Mouse (Mus musculus) cerebellum, adult 9-10 months (tissue): Measurements from ENCODE around the gene Ppp1r14a.

Experiments
- DNase-seq: peaks from one replicate; pipeline ENCODE4 v3.0.0; 2022

The Ppp1r14a gene

DNA sequence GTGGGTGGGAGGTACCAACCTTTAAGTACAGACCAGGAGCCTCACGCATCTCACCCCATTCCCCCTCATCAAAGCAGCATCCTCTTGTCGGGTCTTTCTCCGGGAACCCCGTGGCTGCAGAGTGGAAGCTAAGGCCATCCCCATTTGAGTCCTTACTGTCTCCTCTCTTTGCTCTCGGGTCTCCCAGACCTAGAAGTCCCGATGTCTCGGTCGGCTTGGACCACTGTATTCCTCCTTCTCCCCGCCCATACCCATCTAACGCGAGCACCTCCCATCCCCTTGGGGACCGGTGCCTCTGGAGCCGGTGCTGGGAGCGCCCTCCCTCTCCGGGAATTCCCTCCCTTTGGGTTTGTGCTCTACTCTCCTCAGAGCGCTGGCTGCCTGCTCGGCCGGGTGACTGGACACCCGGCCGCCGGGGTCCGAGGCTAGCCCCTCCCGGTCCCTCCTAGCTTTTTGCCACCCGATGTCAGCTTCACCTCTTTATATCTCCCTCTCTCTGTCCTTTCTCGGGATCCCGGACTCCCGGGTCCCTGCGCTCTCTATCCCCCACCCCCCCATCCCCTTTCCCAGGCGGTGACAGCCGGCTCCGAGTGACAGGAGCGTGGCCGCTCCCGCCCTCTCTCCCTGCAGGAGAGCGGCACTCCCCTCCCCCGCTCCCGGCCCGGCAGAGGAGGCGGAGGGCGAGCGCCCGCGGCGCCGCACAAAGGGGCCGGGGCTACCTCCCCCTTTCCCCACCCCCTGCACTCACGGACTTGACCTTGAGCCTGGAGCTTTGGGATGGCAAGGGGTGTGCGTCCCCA lies 15.6 kb downstream of the Ppp1r14a start:
- peak; percentile 47 for DNase-seq

- DNase-seq: peak; percentile 67
These were observed 16.3 kb downstream of the Ppp1r14a start for GRCm38 (mm10) chr7:29305263-29305988.

- DNase-seq: no peak
These were observed 17.0 kb downstream of the Ppp1r14a start for GRCm38 (mm10) chr7:29306108-29306507.

DNA sequence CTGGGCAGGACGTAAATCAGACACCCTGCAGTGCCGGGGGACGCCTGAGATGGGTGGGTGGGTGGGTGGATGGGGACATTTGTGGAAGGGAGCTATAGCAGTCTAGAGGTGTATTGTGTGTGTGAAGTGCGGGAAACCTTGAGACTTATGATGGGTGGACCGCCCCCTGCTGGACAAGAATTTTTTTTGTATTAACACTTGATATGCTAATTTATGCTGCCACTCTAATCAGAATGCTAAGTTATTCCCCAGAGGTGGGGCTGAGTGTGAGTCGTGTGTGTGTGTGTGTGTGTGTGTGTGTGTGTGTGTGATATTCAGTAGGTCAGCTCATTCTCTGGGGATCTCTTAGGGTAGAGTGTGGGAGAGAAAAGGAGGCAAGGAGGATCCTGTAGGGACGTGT lies 17.5 kb downstream of the Ppp1r14a start:
- peak; percentile 88 for DNase-seq

DNA sequence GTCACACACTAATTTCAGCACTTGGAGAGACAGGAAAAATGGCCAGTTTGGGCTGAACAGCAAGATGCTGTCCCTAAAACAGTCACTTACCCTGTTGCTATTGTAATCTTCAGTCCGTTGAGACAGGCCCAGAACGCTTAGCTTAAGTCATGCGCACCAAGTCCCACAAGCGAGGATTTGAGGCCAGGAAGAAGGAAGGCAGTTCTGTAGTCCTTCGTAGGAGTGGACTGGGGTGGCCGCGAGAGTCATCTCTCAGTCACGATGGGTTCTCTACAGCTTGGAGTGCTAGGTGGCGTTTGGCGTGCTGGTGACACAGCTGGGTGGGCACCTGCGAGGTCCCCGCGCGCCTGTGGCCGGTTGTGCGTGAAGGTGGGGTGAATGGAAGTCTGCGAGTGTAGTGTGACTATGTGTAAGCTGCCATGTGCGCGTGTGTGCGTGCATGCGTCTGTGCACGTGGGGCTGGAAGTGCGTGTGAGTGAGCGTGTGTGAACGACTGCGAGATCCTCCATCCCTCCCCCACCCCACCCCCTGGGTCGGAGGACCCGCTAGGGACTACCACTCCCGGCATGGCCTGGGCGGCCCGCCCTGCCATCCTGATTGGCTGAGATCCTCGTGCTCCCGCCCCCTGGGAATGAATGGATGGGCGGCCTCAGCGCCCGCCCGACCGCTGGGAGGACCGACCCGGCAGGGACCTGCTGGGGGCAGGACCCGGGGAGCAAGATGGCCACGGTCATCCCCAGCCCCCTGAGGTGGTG lies 18.4 kb downstream of the Ppp1r14a start:
- DNase-seq: peak; percentile 96

DNA sequence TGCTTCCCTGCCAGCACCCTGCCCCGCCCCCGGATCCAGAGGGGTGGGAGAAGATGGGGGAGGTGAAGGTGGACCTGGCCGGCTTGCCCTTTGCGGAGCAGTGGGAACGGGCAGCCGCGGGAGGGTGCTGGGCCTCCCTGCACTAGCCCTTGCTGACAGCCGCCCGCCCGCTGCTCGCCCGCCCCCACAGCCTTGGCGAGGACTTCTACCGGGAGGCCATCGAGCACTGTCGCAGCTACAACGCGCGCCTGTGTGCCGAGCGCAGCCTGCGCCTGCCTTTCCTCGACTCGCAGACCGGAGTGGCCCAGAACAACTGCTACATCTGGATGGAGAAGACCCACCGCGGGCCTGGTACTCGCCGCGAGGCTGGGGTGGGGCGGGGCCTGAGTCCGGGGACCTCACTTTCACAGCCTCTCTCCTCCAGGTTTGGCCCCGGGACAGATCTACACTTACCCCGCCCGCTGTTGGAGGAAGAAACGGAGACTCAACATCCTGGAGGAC lies 20.2 kb downstream of the Ppp1r14a start:
- DNase-seq: peak; percentile 71

DNA sequence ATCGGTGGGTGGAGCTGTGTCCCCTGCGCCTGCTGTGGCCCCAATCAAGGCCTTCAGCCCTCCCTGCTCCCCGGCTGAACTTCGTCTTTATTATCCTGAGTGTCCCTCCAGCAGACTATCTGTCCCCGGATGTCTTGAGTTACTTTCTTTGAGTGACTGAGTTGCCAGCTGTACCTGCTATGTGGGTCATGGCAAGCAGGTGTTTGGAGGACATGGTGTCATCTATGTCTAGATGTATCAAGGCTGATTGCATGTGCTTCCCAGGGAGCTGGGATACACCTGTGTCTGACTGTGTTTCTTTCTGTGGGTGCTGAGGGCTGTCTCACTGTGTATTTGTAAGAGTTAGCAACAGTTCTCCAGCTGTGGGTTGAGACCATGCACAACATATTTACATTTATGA lies 20.6 kb downstream of the Ppp1r14a start:
- peak; percentile 50 for DNase-seq

DNA sequence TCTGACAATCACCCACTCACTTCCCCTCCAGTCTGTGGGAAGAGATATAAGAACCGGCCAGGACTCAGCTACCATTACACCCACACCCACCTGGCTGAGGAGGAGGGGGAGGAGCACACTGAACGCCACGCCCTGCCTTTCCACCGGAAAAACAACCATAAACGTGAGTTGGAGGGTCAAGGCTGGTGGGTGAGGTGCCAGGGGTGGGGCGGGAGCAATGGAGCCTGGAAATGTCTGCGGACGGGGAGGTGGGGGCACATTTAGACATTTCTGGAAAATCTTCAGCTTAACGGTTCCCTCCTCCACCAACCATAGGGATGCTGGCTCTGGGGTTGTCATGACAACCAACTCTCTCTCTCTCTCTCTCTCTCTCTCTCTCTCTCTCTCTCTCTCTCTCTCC lies 23.9 kb downstream of the Ppp1r14a start:
- DNase-seq: peak; percentile 26

DNA sequence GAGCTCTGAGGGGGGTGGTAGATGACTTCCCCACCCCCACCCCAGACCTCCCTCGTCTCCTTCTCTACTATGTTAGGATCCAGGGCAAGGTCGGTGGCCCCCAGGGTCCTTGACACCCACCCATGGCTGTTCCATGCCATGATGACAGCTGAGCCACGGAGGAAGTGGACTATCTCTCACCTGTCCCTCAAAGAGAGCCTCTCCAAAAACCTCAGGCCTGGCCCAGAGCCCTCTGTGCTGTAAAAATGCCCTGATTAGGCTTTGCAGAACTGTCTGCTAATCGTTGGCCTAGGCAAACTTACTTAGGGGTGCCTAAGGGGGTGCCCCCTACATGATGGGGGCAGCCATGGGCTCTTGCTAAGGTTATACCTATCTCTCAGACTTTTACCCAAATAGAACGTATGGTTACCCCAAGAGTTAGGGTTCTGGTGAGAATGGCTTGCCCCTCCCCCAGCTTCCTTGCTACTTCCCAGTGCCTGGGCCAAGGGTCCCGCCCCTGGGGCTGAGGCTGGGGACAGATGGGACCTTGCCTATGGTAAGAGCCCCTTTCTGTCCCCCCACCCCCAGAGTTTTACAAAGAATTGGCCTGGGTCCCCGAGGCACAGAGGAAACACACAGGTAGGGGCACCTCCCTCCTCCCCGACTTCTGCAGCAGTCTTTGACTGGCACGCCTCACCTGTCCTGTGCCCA lies 24.6 kb downstream of the Ppp1r14a start:
- peak; percentile 31 for DNase-seq

GRCm38 (mm10) chr7:29314844-29315628 lies 25.9 kb downstream of the Ppp1r14a start:
- DNase-seq: peak; percentile 42

GRCm38 (mm10) chr7:29316137-29316734 lies 27.1 kb downstream of the Ppp1r14a start:
- DNase-seq: peak; percentile 42

GRCm38 (mm10) chr7:29316976-29317375 lies 27.9 kb downstream of the Ppp1r14a start:
- peak; percentile 78 for DNase-seq

- DNase-seq: peak; percentile 57
These were observed 28.4 kb downstream of the Ppp1r14a start for GRCm38 (mm10) chr7:29317558-29317957.

GRCm38 (mm10) chr7:29318115-29318911 lies 29.2 kb downstream of the Ppp1r14a start:
- peak; percentile 50 for DNase-seq

DNA sequence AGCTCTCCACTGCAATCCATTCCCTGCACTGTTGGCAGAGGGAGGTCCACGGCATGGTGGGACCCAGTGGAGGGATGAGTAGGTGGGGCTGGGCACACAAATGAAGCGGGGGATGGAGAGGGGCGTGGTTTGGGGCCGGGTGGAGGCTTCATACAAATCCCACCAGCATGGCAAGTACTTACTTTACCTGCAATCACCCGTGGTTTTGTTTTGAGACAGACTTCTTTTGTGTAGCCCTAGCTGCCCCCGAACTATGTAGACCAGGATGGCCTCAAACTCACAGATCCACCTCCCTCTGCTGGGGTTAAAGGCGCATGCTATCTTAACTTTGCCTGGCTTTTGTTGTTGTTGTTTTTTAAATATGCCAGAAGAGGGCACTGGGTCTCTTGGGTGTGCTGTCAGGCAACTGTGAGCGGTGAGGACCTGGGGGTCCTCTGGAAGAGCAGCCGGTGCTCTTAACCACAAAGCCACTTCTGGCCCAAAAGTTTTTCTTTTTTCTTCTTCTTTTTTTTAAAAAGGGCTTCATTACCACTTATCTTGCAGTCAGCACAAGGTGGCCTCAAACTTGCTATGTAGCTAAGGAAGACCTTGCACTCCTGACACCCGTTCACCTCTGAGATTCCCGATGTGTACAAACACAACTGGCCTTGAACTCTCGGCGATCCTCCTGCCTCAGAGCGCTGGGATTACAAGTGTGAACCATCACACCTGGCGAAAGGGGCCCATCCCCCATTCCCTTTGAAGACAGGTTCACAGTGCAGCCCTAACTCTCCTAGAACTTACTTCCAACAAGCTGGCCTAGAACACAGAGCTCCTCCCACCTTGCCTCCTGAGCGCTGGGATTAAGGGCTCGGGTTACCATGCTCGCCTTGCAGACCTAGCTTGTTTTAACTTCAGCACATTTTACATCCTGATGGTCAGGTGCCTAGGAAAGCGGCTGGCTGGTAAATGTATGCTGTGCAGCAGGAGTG lies 30.5 kb downstream of the Ppp1r14a start:
- no peak for DNase-seq

GRCm38 (mm10) chr7:29327087-29327486 lies 38.0 kb downstream of the Ppp1r14a start:
- no peak for DNase-seq

DNA sequence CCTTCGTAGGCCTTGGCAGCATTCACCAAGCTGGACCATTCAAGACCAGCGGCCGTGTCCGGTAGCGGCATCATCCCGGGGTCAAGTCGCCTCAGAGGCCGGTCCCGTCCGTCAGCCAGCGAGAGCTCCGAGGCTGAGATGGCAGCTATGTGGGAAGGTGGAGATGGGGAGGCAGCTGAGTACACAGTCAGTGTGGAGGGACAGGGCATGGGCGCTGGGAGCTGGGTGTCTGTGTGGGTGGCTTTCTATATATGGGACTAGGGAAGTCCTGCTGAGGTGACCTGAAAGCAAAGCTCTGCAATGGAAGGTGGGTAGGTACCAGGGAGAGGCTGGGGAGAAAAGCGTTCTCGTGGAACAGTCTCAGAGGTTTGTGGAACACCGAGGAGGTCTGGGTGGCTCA lies 39.9 kb downstream of the Ppp1r14a start:
- no peak for DNase-seq

DNA sequence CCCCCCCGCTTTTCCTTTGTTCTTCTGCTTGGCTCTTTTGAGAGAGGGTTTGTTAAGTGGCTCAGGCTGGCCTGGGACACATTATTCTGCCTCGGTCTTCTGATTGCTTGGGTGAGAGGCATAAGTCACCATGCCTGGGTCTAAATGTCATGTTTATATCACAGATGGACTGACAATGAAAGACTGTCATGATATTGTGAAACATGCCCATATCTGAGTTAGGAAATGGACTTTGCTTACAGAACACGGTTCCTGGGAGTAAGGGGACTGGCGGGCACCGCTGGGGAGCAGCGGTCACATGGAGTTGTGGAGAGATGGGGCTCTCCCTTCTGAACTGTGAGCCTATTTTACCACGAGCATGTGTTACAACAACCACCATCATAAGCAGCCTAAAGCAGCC lies 45.0 kb downstream of the Ppp1r14a start:
- no peak for DNase-seq

- DNase-seq: no peak
These were observed 46.2 kb downstream of the Ppp1r14a start for GRCm38 (mm10) chr7:29335276-29335675.
